In genomic region chr4:49632139-49632481, GRCm38 (mm10) we compare ENCODE assay signal across 9 mouse cellular contexts. TPM values are rescaled to one million over a fixed set of nuclear protein-coding genes. Genes with fewer than 3 reads are reported as not detected.
DNase-seq lines count a peak whose midpoint lies in the region; ATAC-seq and TF ChIP-seq lines count a peak whose summit lies in the region.
"Had no signal": no experiment of that assay in that cellular context is flagged by ENCODE, and none has a peak within 500 bp of the region (broad histone marks: within the 10 kb centered on the region; RNA-seq: fewer than 3 reads in every experiment).

No protein-coding gene starts in this region.

- peak overlapping the region; percentile 84 for H3K4me3 ChIP-seq in heart, embryonic 15.5 days
- H3K4me3 ChIP-seq in G1E (ENCODE audit: low read depth, low read length): peak overlapping the region; percentile 80
- peak overlapping the region; percentile 95 for H3K4me3 ChIP-seq in forebrain, postnatal 0 days (ENCODE audit: low read depth, low read length)
- H3K4me3 ChIP-seq in midbrain, embryonic 10.5 days: peak overlapping the region; percentile 81

- DNase-seq in heart, adult 11 months: no peak
- DNase-seq in G1E (ENCODE audit: low spot score): no peak
- no peak for DNase-seq in forebrain, postnatal 0 days
- no peak for DNase-seq in midbrain, embryonic 10.5 days (ENCODE audit: low spot score)
- no peak for DNase-seq in cerebellum, adult 18-20 months
- DNase-seq in adrenal gland, adult 2 months: no peak
- no peak for DNase-seq in left cerebral cortex, postnatal 25 days (ENCODE audit: low spot score in 2 of 2)

- no peak for TF ChIP-seq CTCF in G1E (IDR thresholded peaks at IDR 0.05; ENCODE audit: low read depth, low read length)
- no peak for TF ChIP-seq CTCF in forebrain, postnatal 0 days (IDR thresholded peaks at IDR 0.05; ENCODE audit: low read depth)

- ATAC-seq in heart, embryonic 15.5 days (replicated peaks; ENCODE audit: insufficient number of reproducible peaks, insufficient read depth, low FRiP score, low read depth): peak; percentile 51
- no peak for ATAC-seq in G1E (ENCODE audit: extremely low read depth, insufficient number of reproducible peaks, low FRiP score, poor library complexity, severe bottlenecking)
- ATAC-seq in forebrain, postnatal 0 days: no peak; the same call in 1 of the 2 replicates

- peaks cover 15% of the 10 kb centered on the region for H3K4me1 ChIP-seq in heart, embryonic 15.5 days (replicated peaks)
- peaks cover 25% of the 10 kb centered on the region for H3K4me1 ChIP-seq in G1E (ENCODE audit: insufficient read depth, low read depth, low read length)
- H3K4me1 ChIP-seq in forebrain, postnatal 0 days (ENCODE audit: insufficient read depth): no peaks in the 10 kb centered on the region; the same call in 1 of the 2 replicates
- peaks cover 16% of the 10 kb centered on the region for H3K4me1 ChIP-seq in midbrain, embryonic 10.5 days

- H3K36me3 ChIP-seq in heart, embryonic 15.5 days: peaks cover 16% of the 10 kb centered on the region
- H3K36me3 ChIP-seq in G1E (replicated peaks): peaks cover 37% of the 10 kb centered on the region
- H3K36me3 ChIP-seq in forebrain, postnatal 0 days (ENCODE audit: insufficient read depth): peaks cover 26% of the 10 kb centered on the region
- peaks cover 37% of the 10 kb centered on the region for H3K36me3 ChIP-seq in midbrain, embryonic 10.5 days

- H3K27me3 ChIP-seq in heart, embryonic 15.5 days: no peaks in the 10 kb centered on the region
- no peaks in the 10 kb centered on the region for H3K27me3 ChIP-seq in G1E (ENCODE audit: insufficient read depth, low read length)
- no peaks in the 10 kb centered on the region for H3K27me3 ChIP-seq in forebrain, postnatal 0 days (ENCODE audit: insufficient read depth, low read length)
- no peaks in the 10 kb centered on the region for H3K27me3 ChIP-seq in midbrain, embryonic 10.5 days (ENCODE audit: low read depth, poor library complexity, severe bottlenecking)

- intact Hi-C loops in left cerebral cortex, postnatal 25 days (cut with DNase I): loop anchor here (5.0 kb wide), 1 partner anchor 110 kb away; the partner anchor contains the start of genes Mrpl50 and Zfp189

- H3K27ac ChIP-seq in heart, embryonic 15.5 days: peak overlapping the region; percentile 92
- H3K27ac ChIP-seq in forebrain, postnatal 0 days (ENCODE audit: low read depth, low read length): peak overlapping the region; percentile 91
- H3K27ac ChIP-seq in midbrain, embryonic 10.5 days (replicated peaks): peak overlapping the region; percentile 90

- peak overlapping the region; percentile 85 for H3K9ac ChIP-seq in heart, embryonic 15.5 days
- H3K9ac ChIP-seq in forebrain, postnatal 0 days: peak overlapping the region; percentile 87

- 0% methylated on average over 30 of the region's 30 CpGs for WGBS in heart, embryonic 15.5 days
- WGBS in forebrain, postnatal 0 days: under 1% methylated on average over 30 of the region's 30 CpGs
- under 1% methylated on average over 30 of the region's 30 CpGs for WGBS in midbrain, embryonic 10.5 days

- no peaks in the 10 kb centered on the region for H3K9me3 ChIP-seq in heart, embryonic 15.5 days (replicated peaks)
- H3K9me3 ChIP-seq in G1E (replicated peaks): no peaks in the 10 kb centered on the region
- H3K9me3 ChIP-seq in forebrain, postnatal 0 days (ENCODE audit: low read length): no peaks in the 10 kb centered on the region
- no peaks in the 10 kb centered on the region for H3K9me3 ChIP-seq in midbrain, embryonic 10.5 days (replicated peaks)

- H3K4me2 ChIP-seq in heart, embryonic 15.5 days: peak overlapping the region; percentile 84
- H3K4me2 ChIP-seq in forebrain, postnatal 0 days (ENCODE audit: low read depth): peak overlapping the region; percentile 72

RNA-seq across cellular contexts. Expression of gene Rnf20, which starts 0.3 kb away (rescaled TPM):
- polyA plus RNA-seq in heart, embryonic 15.5 days (2015; fragmentation: Nextera tagmentation; extraction: Ambion mirVana): 23.2 TPM in 2 replicates
- total RNA-seq in G1E (2014; fragmentation: Nextera tagmentation) (95.7 and 111 TPM in 2 replicates), G1E (2017) (116 and 123 TPM in 2 replicates)
- 33.6 and 35.2 TPM in 2 replicates for polyA plus RNA-seq in G1E (2012)
- 76.9 and 79.1 TPM in 2 replicates for total RNA-seq in forebrain, postnatal 0 days (2014; rRNA removed)
- 35.6 and 44.1 TPM in 2 replicates for polyA plus RNA-seq in forebrain, postnatal 0 days (2015; fragmentation: Nextera tagmentation; extraction: Ambion mirVana)
- polyA plus RNA-seq in midbrain, embryonic 10.5 days (2016; fragmentation: Nextera tagmentation; extraction: Ambion mirVana): 49.7 and 53.9 TPM in 2 replicates
- 10 to 100 TPM; 46.8 to 54.3 TPM for total RNA-seq in adrenal gland, adult 2 months (2021)
- polyA plus RNA-seq in adrenal gland, adult 2 months (2012; rRNA removed): 22.2 and 24.1 TPM in 2 replicates
- 10 to 100 TPM; 70.5 to 71.8 TPM for total RNA-seq in left cerebral cortex, postnatal 25 days (2021)

RNA-seq across cellular contexts. Expression of gene Tmem246, which starts 34.4 kb away (rescaled TPM):
- 50.0 and 52.3 TPM in 2 replicates for polyA plus RNA-seq in heart, embryonic 15.5 days (2015; fragmentation: Nextera tagmentation; extraction: Ambion mirVana)
- 19.0 and 30.1 TPM in 2 replicates for total RNA-seq in G1E (2014; fragmentation: Nextera tagmentation)
- total RNA-seq in G1E (2017): 16.6 and 19.7 TPM in 2 replicates
- polyA plus RNA-seq in G1E (2012): 27.3 and 29.5 TPM in 2 replicates
- total RNA-seq in forebrain, postnatal 0 days (2014; rRNA removed): 93.2 and 98.3 TPM in 2 replicates
- 101 and 119 TPM in 2 replicates for polyA plus RNA-seq in forebrain, postnatal 0 days (2015; fragmentation: Nextera tagmentation; extraction: Ambion mirVana)
- polyA plus RNA-seq in midbrain, embryonic 10.5 days (2016; fragmentation: Nextera tagmentation; extraction: Ambion mirVana): 16.0 and 17.8 TPM in 2 replicates
- total RNA-seq in adrenal gland, adult 2 months (2021): 10 to 100 TPM in 1 of 2 experiments, 1 to 10 TPM in 1; 9.7 to 14.4 TPM
- polyA plus RNA-seq in adrenal gland, adult 2 months (2012; rRNA removed): 12.8 and 17.0 TPM in 2 replicates
- total RNA-seq in left cerebral cortex, postnatal 25 days (2021): 10 to 100 TPM; 63.8 to 66.7 TPM

RNA-seq across cellular contexts. Expression of gene Ppp3r2, which starts 49.7 kb away (rescaled TPM):
- not detected in 2 replicates for polyA plus RNA-seq in heart, embryonic 15.5 days (2015; fragmentation: Nextera tagmentation; extraction: Ambion mirVana)
- total RNA-seq in G1E (2014; fragmentation: Nextera tagmentation) (not detected in 2 replicates), G1E (2017) (0.05 and 0.06 TPM in 2 replicates)
- polyA plus RNA-seq in G1E (2012): not detected in 2 replicates
- total RNA-seq in forebrain, postnatal 0 days (2014; rRNA removed): 0.46 and 0.90 TPM in 2 replicates
- polyA plus RNA-seq in forebrain, postnatal 0 days (2015; fragmentation: Nextera tagmentation; extraction: Ambion mirVana): 0.18 and 0.19 TPM in 2 replicates
- not detected in 2 replicates for polyA plus RNA-seq in midbrain, embryonic 10.5 days (2016; fragmentation: Nextera tagmentation; extraction: Ambion mirVana)
- total RNA-seq in adrenal gland, adult 2 months (2021): not detected
- not detected in 2 replicates for polyA plus RNA-seq in adrenal gland, adult 2 months (2012; rRNA removed)
- total RNA-seq in left cerebral cortex, postnatal 25 days (2021): under 1 TPM; 0.66 to 0.71 TPM
- polyA plus RNA-seq: thymus, postnatal 0 days had no signal
